11 mouse cellular contexts compared by ENCODE assay signal in the genomic region with DNA sequence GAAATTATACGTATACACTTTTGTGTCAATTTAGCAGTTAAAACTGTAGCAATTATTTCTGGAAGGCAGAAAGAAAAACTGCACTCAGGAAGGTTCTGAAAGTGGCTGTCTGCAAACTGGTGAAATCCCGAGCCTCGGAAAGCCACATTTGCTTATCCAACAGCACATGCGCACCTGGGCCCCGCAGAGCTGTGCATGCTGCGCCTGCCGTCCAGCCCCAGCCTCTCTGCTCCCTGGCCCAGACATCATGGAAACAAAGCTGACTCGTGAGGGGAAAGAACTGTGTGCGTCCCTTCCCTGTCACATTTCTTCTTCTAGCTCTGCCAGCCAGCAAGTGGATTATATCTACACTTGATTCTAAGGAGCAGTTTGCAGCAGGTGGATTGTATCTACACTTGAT.
DNase-seq lines count a peak whose midpoint lies in the region; ATAC-seq lines count a peak whose summit lies in the region.
"Had no signal": no experiment of that assay in that cellular context is flagged by ENCODE, and none has a peak within 500 bp of the region (broad histone marks: within the 10 kb centered on the region; RNA-seq: fewer than 3 reads in every experiment).

No protein-coding gene starts in this region.

- H3K27ac ChIP-seq in neural tube, embryonic 15.5 days (replicated peaks) = 0 out of 2 replicates have a peak overlapping the region, but pooled peaks have one; percentile 6
- H3K27ac ChIP-seq: embryonic facial prominence, embryonic 13.5 days had no signal

- no peaks in the 10 kb centered on the region for H3K27me3 ChIP-seq in neural tube, embryonic 15.5 days (replicated peaks)
- H3K27me3 ChIP-seq: embryonic facial prominence, embryonic 13.5 days had no signal

- H3K9ac ChIP-seq in neural tube, embryonic 15.5 days (replicated peaks) = no peak overlapping the region
- H3K9ac ChIP-seq: embryonic facial prominence, embryonic 13.5 days had no signal

- peak overlapping the region; percentile 11; the same call in 1 of the 2 replicates for H3K4me3 ChIP-seq in neural tube, embryonic 15.5 days (replicated peaks)
- H3K4me3 ChIP-seq: embryonic facial prominence, embryonic 13.5 days had no signal

- no peaks in the 10 kb centered on the region for H3K36me3 ChIP-seq in neural tube, embryonic 15.5 days
- H3K36me3 ChIP-seq: embryonic facial prominence, embryonic 13.5 days had no signal

- H3K4me2 ChIP-seq in neural tube, embryonic 15.5 days = peak overlapping the region; percentile 9
- H3K4me2 ChIP-seq: embryonic facial prominence, embryonic 13.5 days; heart, embryonic 11.5 days had no signal

- H3K4me1 ChIP-seq in neural tube, embryonic 15.5 days = peaks cover 12% of the 10 kb centered on the region; the same call in 1 of the 2 replicates

- ATAC-seq in neural tube, embryonic 15.5 days (ENCODE audit: low FRiP score) = no peak; the same call in 1 of the 2 replicates
- ATAC-seq in granulocyte monocyte progenitor cell, adult 5-6 weeks (replicated peaks; ENCODE audit: poor library complexity, severe bottlenecking) = no peak

- H3K9me3 ChIP-seq in neural tube, embryonic 15.5 days (replicated peaks) = no peaks in the 10 kb centered on the region
- H3K9me3 ChIP-seq: embryonic facial prominence, embryonic 13.5 days had no signal

- WGBS in neural tube, embryonic 15.5 days = 53% methylated on average over 9 of the region's 9 CpGs

- DNase-seq in frontal cortex, postnatal 36 days (ENCODE audit: low spot score in 2 of 2) = peak; percentile 19 to 39
- no peak for DNase-seq in frontal cortex, postnatal 14 days (ENCODE audit: low spot score in 2 of 2)
- no peak for DNase-seq in neural tube, embryonic 10.5 days (ENCODE audit: extremely low spot score, low spot score)
- peak; percentile 52 to 67 for DNase-seq in cerebellum, postnatal 36 days
- peak; percentile 31 for DNase-seq in right cerebral cortex, postnatal 14 days
- DNase-seq in yolk sac, embryonic 10.5 days (ENCODE audit: low spot score) = no peak
- DNase-seq: adrenal gland, adult 2 months had no signal

Comparison
In these comparisons a context has a peak if more than half of its experiments do, and no peak if none do; other contexts are left out.
1. DNase-seq: peak in frontal cortex, postnatal 36 days (2 of 2), cerebellum, postnatal 36 days (2 of 2) and right cerebral cortex, postnatal 14 days (single experiment); none in frontal cortex, postnatal 14 days (0 of 2), neural tube, embryonic 10.5 days (single experiment) and yolk sac, embryonic 10.5 days (single experiment).